Mouse (Mus musculus) layer of hippocampus, adult 9-10 months (tissue): ENCODE measurements around the gene Slc35g2.

Experiments
- DNase-seq: peaks from one replicate; pipeline ENCODE4 v3.0.0; 2022; ENCODE audit warnings: low spot score

Slc35g2 gene

GRCm38 (mm10) chr9:100570626-100571233 is at the start of gene Slc35g2:
Gene Slc35g2, minus strand, starts transcription at chr9:100571090.
- DNase-seq = no peak

GRCm38 (mm10) chr9:100616947-100617346 is 46.1 kb upstream of the Slc35g2 start:
- DNase-seq = no peak

- no peak for DNase-seq
Observed at GRCm38 (mm10) chr9:100613501-100614071, 42.7 kb upstream of the Slc35g2 start.

- DNase-seq = no peak
Observed at GRCm38 (mm10) chr9:100605985-100606554, 35.2 kb upstream of the Slc35g2 start.

GRCm38 (mm10) chr9:100605522-100605921 is 34.6 kb upstream of the Slc35g2 start:
- DNase-seq = no peak

- no peak for DNase-seq
Observed at GRCm38 (mm10) chr9:100603156-100603555, 32.3 kb upstream of the Slc35g2 start.

GRCm38 (mm10) chr9:100602130-100602529 is 31.2 kb upstream of the Slc35g2 start:
- no peak for DNase-seq

GRCm38 (mm10) chr9:100599761-100600328 is 29.0 kb upstream of the Slc35g2 start:
- no peak for DNase-seq

- DNase-seq = no peak
Observed at GRCm38 (mm10) chr9:100597546-100597945, 26.7 kb upstream of the Slc35g2 start, which contains the start of gene Stag1. Gene Stag1, plus strand, starts transcription at chr9:100597798.

GRCm38 (mm10) chr9:100596317-100596716 is 25.4 kb upstream of the Slc35g2 start:
- DNase-seq = no peak

GRCm38 (mm10) chr9:100590462-100590861 is 19.6 kb upstream of the Slc35g2 start:
- no peak for DNase-seq

- DNase-seq = no peak
Observed at GRCm38 (mm10) chr9:100584031-100584430, 13.1 kb upstream of the Slc35g2 start.

GRCm38 (mm10) chr9:100582883-100583575 is 12.1 kb upstream of the Slc35g2 start:
- DNase-seq = no peak

- DNase-seq = no peak
Observed at GRCm38 (mm10) chr9:100581543-100582492, 10.9 kb upstream of the Slc35g2 start.

GRCm38 (mm10) chr9:100580196-100580740 is 9.4 kb upstream of the Slc35g2 start:
- DNase-seq = no peak

- no peak for DNase-seq
Observed at GRCm38 (mm10) chr9:100573942-100574341, 3.1 kb upstream of the Slc35g2 start.

- no peak for DNase-seq
Observed at GRCm38 (mm10) chr9:100573300-100573699, 2.4 kb upstream of the Slc35g2 start.

GRCm38 (mm10) chr9:100571511-100571910 is 621 bp upstream of the Slc35g2 start:
- DNase-seq = no peak

GRCm38 (mm10) chr9:100569798-100570625 is 878 bp downstream of the Slc35g2 start:
- no peak for DNase-seq

GRCm38 (mm10) chr9:100560251-100560890 is 10.5 kb downstream of the Slc35g2 start:
- no peak for DNase-seq
